Mouse (Mus musculus): ENCODE results near the gene Bcl2l11.

- TF ChIP-seq CTCF (IDR thresholded peaks at IDR 0.05; ENCODE audit: borderline replicate concordance, control insufficient read depth, extremely low read depth, insufficient read depth, low read length, poor library complexity) (no peak), POLR2A (IDR thresholded peaks at IDR 0.05; ENCODE audit: control insufficient read depth, extremely low read depth, insufficient read depth, low read length, poor library complexity) (no peak)
Measured at GRCm38 (mm10) chr2:128211881-128212209, 86.0 kb downstream of the Bcl2l11 start.

Measured in thymus, adult 2 months (tissue).